Mouse (Mus musculus): Measurements from ENCODE around the gene Srpk1.

Gene Srpk1

GRCm38 (mm10) chr17:28615332-28615731 lies 7.2 kb downstream of the Srpk1 start:
- no peak for DNase-seq (ENCODE audit: low spot score in 2 of 2)

DNA sequence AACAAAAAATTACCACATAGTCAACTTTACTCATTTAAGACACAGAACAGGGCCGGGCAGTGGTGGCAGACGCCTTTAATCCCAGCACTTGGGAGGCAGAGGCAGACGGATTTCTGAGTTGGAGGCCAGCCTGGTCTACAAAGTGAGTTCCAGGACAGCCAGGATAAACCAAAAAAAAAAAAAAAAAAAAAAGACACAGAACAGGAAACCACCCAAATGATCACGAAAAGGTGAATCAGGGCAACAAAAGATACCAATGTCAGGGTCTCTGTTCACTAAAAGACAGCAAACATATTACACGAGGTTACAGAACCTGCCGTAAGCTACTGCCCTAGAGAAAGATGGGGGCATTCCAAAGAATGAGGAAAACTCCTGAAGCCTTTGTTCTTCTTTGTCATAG lies 9.4 kb downstream of the Srpk1 start:
- DNase-seq (ENCODE audit: low spot score in 2 of 2), result no peak

DNA sequence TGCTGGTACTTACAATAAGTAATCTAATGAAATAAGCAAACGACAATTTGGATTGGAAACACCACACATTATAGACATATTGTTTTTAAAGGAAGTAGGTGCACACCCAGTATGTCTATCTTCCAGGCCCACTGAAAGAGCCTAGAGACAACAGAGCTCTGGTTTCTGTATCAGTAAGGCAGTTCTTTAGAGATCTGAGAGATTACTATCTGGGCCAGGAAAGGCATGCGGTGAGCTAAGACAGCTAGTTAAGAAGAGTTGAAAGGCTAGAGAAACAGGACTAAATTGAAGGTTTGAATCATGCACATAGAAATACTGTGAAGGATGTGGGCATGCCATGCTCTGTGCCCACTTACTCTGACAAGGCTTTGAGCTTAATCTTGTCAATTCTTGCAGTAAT lies 9.9 kb downstream of the Srpk1 start:
- no peak for DNase-seq (ENCODE audit: low spot score in 2 of 2)

- DNase-seq (ENCODE audit: low spot score in 2 of 2), result no peak
Measured at GRCm38 (mm10) chr17:28609543-28609942, 13.0 kb downstream of the Srpk1 start.

DNA sequence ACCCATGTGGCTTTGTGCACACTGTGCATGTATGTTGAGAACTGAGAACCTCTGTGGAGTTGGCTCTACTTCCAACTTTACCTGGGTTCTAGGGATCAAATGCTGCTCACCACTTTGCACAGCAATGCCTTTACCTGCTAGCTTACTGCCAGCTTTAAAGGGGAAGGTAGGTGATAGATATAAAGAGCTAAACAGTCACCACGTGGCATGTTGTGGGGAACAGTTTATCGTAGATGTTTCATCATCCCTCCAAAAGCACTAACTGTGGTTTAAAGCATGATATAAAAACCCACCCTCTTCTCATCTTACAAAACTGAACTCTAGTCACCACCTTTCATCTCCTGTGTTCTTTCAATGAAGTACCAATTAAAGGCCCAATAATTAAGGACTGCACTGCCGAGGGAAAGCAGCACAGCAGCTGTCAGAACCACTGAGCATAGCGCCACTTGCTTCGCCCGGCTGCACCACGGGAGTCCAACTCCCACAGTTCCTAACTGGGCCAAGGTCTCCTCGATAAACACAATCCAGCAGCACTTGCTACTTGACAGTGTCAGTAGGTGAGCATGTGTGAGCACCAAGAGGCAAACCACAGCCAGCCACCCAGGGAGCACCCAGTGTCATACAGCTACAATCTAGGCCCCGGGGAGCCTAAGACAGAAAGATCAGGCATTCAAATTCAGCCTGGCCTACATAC lies 20.8 kb downstream of the Srpk1 start:
- no peak for DNase-seq (ENCODE audit: low spot score in 2 of 2)

DNA sequence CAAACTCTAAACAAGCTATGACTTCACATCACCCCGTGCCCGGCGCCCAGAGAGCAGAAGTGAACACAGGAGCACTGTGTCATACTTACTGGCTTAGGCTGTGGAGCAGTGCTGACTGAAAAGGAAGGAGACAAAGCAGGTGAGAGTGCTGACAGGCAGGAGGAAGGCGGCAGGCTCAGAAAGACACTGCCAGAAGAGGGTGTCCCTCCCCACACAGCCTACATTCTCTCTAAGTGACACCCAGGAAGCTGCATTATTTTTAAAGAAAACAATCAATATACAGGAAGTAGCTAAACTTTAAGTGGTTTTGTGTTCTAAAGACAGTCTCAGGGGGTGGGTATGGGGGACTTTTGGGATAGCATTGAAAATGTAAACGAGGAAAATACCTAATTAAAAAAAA lies 21.7 kb downstream of the Srpk1 start:
- no peak for DNase-seq (ENCODE audit: low spot score in 2 of 2)

GRCm38 (mm10) chr17:28593965-28594364 lies 28.5 kb downstream of the Srpk1 start:
- DNase-seq (ENCODE audit: low spot score in 2 of 2), result no peak

DNA sequence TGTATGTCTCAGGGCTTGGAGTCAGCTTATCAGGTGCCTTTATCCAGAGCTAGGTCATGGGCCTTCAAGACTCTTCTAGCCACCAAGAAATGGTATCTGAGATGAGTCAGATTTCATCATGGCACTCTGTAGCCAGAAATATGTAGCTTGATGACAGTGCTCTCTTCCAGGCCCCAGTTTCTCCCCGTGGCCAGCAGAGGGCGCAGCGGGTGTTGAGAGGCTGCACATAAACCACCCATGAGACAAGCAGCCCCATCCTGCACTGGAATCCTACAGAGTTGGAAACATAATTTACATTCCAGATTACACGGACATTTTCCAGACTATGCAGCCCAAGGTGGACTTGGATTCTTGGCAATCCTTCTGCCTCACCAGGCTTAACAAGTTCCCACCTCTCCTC lies 29.5 kb downstream of the Srpk1 start:
- DNase-seq (ENCODE audit: low spot score in 2 of 2), result peak; percentile 25 to 45

GRCm38 (mm10) chr17:28591476-28591875 lies 31.0 kb downstream of the Srpk1 start:
- DNase-seq (ENCODE audit: low spot score in 2 of 2), result no peak

DNA sequence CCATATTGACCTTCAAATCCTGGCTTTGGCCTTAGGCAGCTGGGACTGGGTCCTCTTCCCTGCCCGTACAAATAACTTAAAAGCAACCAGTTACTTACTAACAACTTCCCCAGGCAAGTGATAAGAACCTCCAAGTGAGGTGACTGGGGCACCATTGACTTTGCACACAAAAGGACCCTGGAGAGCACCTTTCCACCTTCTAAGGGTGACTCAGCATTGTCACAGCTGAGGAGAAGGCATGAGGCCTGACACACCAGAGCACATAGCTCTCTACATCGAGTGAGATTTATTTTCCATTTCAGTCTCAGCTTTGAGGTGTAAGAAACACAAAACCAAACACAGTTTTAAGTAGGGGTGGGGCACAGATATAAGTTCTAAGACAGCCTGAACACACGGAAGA lies 31.9 kb downstream of the Srpk1 start:
- DNase-seq (ENCODE audit: low spot score in 2 of 2), result no peak

GRCm38 (mm10) chr17:28588591-28588990 lies 33.9 kb downstream of the Srpk1 start:
- no peak for DNase-seq (ENCODE audit: low spot score in 2 of 2)

- no peak for DNase-seq (ENCODE audit: low spot score in 2 of 2)
Measured at GRCm38 (mm10) chr17:28586509-28586908, 36.0 kb downstream of the Srpk1 start.

DNA sequence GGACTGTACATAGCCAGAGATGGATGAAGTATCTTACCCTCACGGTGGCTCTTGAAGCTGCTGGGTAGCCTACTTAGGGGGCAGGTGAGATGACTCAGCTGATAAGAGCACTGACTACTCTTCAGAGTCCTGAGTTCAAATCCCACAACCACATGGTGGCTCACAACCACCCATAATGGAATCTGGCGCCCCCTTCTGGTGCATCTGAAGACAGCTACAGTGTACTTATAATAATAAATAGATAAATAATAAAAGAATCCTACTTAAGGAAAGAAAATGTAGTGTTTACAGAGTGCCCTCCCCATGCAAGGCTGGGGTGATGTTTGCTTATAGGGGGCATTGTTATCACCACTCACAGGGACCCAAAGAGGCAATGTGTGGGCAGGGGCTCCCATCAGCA lies 41.5 kb downstream of the Srpk1 start:
- DNase-seq (ENCODE audit: low spot score in 2 of 2), result no peak

DNA sequence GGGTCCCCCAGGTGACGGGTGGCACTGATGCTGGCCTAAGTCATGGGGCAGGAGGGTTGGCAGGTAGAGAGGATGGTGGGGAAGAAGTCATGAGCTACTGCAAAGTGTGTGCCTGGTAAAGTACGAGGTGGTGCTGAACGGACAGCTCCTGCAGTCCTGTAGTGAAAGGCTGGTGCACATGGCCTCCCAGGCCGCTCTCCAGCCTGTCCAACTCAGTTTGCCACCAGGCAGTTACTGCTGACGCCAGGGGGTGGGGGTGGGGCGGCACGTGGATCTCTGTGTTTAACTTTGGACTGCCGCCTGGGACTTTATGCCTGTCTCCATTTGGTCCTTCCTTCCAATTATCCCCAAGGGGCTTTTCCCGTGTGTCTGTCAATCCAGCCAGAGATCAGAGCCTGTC lies 42.1 kb downstream of the Srpk1 start:
- DNase-seq (ENCODE audit: low spot score in 2 of 2), result peak in 1 of 2 experiments; percentile 44

GRCm38 (mm10) chr17:28575244-28576125 lies 47.0 kb downstream of the Srpk1 start, which contains the start of gene Lhfpl5:
Gene Lhfpl5 (plus strand): TSS chr17:28575641.
- no peak for DNase-seq (ENCODE audit: low spot score in 2 of 2)

GRCm38 (mm10) chr17:28572941-28573340 lies 49.6 kb downstream of the Srpk1 start:
- no peak for DNase-seq (ENCODE audit: low spot score in 2 of 2)

GRCm38 (mm10) chr17:28572521-28572920 lies 50.0 kb downstream of the Srpk1 start:
- DNase-seq (ENCODE audit: low spot score in 2 of 2), result no peak

- DNase-seq (ENCODE audit: low spot score in 2 of 2), result no peak
Measured at GRCm38 (mm10) chr17:28571868-28572267, 50.6 kb downstream of the Srpk1 start.

DNA sequence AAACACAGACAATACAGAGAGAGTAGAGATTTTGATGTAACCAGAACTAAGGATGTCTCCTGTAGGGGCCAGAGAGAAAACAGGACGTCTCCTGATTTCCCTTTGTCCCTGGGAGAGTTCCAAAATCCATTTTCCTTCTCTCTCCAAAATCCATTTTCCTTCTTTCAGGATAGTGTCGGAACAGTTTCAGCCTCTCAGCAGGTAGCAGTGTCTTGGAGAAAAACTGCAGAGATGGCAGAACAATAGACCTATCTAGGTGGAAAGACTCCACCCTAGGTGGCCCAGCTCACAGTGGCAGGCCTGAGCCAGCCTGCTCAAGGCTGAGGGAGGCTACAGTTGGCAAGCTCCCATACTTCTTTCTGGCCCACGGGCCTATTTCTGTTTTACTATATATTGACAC lies 55.0 kb downstream of the Srpk1 start:
- no peak for DNase-seq (ENCODE audit: low spot score in 2 of 2)

DNA sequence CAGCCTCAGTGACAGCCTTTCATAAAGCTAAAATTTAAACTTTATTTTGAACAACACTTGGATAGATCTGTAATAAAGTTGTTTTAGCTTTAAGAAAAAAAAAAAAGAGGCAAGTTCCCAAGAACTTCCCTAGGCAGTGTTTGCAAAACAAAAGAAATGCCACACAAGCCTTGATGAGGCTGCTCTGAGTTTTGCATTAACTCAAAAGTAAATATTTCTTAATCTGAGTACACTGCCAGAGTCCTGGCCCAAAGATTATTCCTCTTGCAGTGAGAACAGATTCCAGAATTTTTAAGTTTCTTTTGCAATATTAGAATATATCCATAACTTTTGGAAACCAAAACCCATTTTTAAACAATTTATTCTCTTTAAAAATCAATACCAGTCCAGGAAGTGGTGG lies 57.3 kb downstream of the Srpk1 start:
- DNase-seq (ENCODE audit: low spot score in 2 of 2), result no peak

DNA sequence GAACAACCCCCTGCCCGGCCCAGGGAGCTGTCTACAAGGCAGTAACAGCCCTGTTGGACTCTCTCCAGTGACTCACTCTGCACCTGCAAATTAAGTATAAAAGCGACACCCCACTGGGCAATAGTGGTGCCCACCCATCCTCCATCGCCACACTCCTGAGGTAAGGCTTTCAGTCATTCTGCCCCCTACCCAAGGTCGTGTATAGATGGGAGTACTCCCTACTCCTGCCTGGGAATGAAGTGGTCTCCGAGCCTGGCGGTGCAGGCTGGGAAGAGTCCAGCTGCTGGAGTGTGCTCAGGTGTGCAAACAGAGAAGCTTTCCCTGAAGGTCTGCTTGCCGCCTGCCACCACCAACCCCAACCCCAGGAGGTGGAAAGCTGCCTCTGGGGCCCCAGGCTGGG lies 60.9 kb downstream of the Srpk1 start:
- no peak for DNase-seq (ENCODE audit: low spot score in 2 of 2)

DNA sequence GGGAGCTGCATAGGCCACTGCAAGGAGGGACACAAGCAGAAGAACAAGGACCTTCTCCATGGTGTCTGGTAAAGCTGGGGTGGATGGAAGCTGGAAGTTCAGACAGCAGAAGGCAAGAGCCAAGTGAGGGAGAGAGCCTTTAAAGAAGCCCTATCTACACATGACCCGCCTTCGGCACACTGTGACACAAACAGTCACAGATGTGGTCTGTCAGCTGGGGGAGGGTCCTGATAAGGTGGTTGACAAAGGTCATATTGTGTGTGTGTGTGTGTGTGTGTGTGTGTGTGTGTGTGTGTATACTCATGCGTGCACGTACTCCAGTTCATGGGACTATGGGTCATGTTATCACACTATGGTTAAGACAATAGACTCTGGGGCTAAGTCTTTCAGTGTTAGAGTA lies 61.9 kb downstream of the Srpk1 start, which contains the start of gene Clps:
Gene Clps, minus strand, starts transcription at position 169 of the 400 bp plus-strand sequence.
- DNase-seq (ENCODE audit: low spot score in 2 of 2), result no peak

GRCm38 (mm10) chr17:28557772-28558171 lies 64.7 kb downstream of the Srpk1 start:
- no peak for DNase-seq (ENCODE audit: low spot score in 2 of 2)

Data from urinary bladder, adult 18-20 months (tissue).